ENCODE assay signal across 9 mouse cellular contexts in the genomic region with DNA sequence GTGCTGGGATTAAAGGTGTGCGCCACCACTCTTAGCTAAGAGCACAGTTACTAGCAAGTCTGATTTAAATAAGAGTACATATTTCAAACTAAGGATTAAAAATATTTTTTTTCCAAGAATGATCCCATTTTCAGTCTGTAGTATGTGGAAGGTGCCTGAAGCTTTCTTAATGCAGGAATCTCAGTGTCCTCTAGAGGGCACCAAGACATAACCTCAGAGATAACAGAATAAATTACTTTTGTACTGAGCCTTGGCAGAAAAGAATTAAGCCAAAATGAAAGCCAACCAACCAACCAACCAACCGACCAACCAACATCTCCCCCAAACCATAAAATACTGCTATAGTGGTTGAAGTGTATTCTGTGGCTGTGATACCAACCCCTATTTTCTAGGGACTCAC. TPM values are rescaled to one million over a fixed set of nuclear protein-coding genes. Genes with fewer than 3 reads are reported as not detected.
DNase-seq lines count a peak whose midpoint lies in the region; ATAC-seq and TF ChIP-seq lines count a peak whose summit lies in the region.
"Had no signal": no experiment of that assay in that cellular context is flagged by ENCODE, and none has a peak within 500 bp of the region (broad histone marks: within the 10 kb centered on the region; RNA-seq: fewer than 3 reads in every experiment).

No protein-coding gene starts in this region.

- no peak for ATAC-seq in midbrain, postnatal 0 days (ENCODE audit: low FRiP score)

- DNase-seq in heart, postnatal 10 days: peak; percentile 37 to 60
- DNase-seq in heart, postnatal 25 days (ENCODE audit: low spot score): no peak
- DNase-seq in urinary bladder, postnatal 14 days (ENCODE audit: low spot score): peak; percentile 22
- DNase-seq in urinary bladder, adult 2 months (ENCODE audit: low spot score): no peak
- DNase-seq in cerebellum, postnatal 10 days: peak; percentile 69 to 80
- peak; percentile 39 for DNase-seq in kidney, postnatal 10 days
- DNase-seq in midbrain, postnatal 0 days (ENCODE audit: low spot score): peak; percentile 80
- no peak for DNase-seq in urinary bladder, postnatal 10 days (ENCODE audit: low spot score)

- peaks cover 5% of the 10 kb centered on the region; the same call in 1 of the 2 replicates for H3K36me3 ChIP-seq in midbrain, postnatal 0 days (ENCODE audit: insufficient read depth, low read length)

- peak; percentile 87 for TF ChIP-seq CTCF in midbrain, postnatal 0 days (IDR thresholded peaks at IDR 0.05)

- 47% methylated on average over 2 of the region's 2 CpGs for WGBS in midbrain, postnatal 0 days

- no peak overlapping the region for H3K9ac ChIP-seq in midbrain, postnatal 0 days (replicated peaks; ENCODE audit: low read length, poor library complexity, severe bottlenecking)
- H3K9ac ChIP-seq: neural tube, embryonic 13.5 days had no signal

- H3K9me3 ChIP-seq in midbrain, postnatal 0 days (ENCODE audit: low read length): no peaks in the 10 kb centered on the region
- H3K9me3 ChIP-seq: neural tube, embryonic 13.5 days had no signal

- no peak overlapping the region for H3K4me3 ChIP-seq in midbrain, postnatal 0 days (ENCODE audit: low read depth, low read length)
- H3K4me3 ChIP-seq: neural tube, embryonic 13.5 days had no signal

- H3K27me3 ChIP-seq in midbrain, postnatal 0 days (ENCODE audit: insufficient read depth, low read length): no peaks in the 10 kb centered on the region
- H3K27me3 ChIP-seq: neural tube, embryonic 13.5 days had no signal

- H3K27ac ChIP-seq in midbrain, postnatal 0 days (ENCODE audit: low read depth, low read length): no peak overlapping the region
- H3K27ac ChIP-seq: neural tube, embryonic 13.5 days had no signal

- H3K4me2 ChIP-seq in midbrain, postnatal 0 days (ENCODE audit: low read depth, low read length, poor library complexity, severe bottlenecking): no peak overlapping the region
- H3K4me2 ChIP-seq: neural tube, embryonic 13.5 days had no signal

- intact Hi-C loops in heart, postnatal 10 days (cut with DNase I): loop anchor here (1.0 to 5.0 kb wide), 4 partner anchors 27 to 411 kb away; no protein-coding TSS in a partner anchor
- intact Hi-C loops in heart, postnatal 25 days (cut with DNase I): loop anchor here (1.0 to 5.0 kb wide), 4 partner anchors 71 to 349 kb away; no protein-coding TSS in a partner anchor

- no peaks in the 10 kb centered on the region for H3K4me1 ChIP-seq in midbrain, postnatal 0 days (ENCODE audit: insufficient read depth, low read length)
- H3K4me1 ChIP-seq: neural tube, embryonic 13.5 days had no signal

RNA-seq across cellular contexts. Expression of a gene that starts 57.7 kb away (rescaled TPM):
- 10 to 100 TPM; 70.5 to 78.3 TPM for total RNA-seq in heart, postnatal 10 days (2021)
- 10 to 100 TPM; 78.9 to 81.0 TPM for total RNA-seq in heart, postnatal 25 days (2021)
- polyA plus RNA-seq in urinary bladder, adult 2 months (2012; rRNA removed): 26.9 and 28.9 TPM in 2 replicates
- total RNA-seq in midbrain, postnatal 0 days (2014; rRNA removed): 38.9 and 55.5 TPM in 2 replicates
- 8.3 and 8.7 TPM in 2 replicates for polyA plus RNA-seq in midbrain, postnatal 0 days (2015; fragmentation: Nextera tagmentation; extraction: Ambion mirVana)

Comparison
In these comparisons a context has a peak if more than half of its experiments do, and no peak if none do; other contexts are left out.
1. DNase-seq: peak in heart, postnatal 10 days (2 of 2), urinary bladder, postnatal 14 days (single experiment), cerebellum, postnatal 10 days (2 of 2), kidney, postnatal 10 days (single experiment) and midbrain, postnatal 0 days (single experiment); none in heart, postnatal 25 days (single experiment), urinary bladder, adult 2 months (single experiment) and urinary bladder, postnatal 10 days (single experiment).